Mouse (Mus musculus) G1E (cell line): Measurements from ENCODE around the gene Duxf3. TPM values are rescaled to one million over a fixed set of nuclear protein-coding genes. Genes with fewer than 3 reads are reported as not detected.
"Not testable (repeated sequence)": the region's sequence is repeated elsewhere in the genome, so short reads cannot be mapped to it uniquely, and the experiment has no call there.

Experiments used
- ATAC-seq: 2 replicates; pipeline ENCODE4 v1.8.0; 2016; ENCODE audit warnings: mild to moderate bottlenecking; ENCODE audit not compliant: insufficient number of reproducible peaks, poor library complexity, low FRiP score, severe bottlenecking; ENCODE audit errors: extremely low read depth
- DNase-seq: peaks from one replicate; pipeline ENCODE4 v3.0.0; 2012; ENCODE audit warnings: low spot score
- H3K27me3 ChIP-seq: 2 replicates; pipeline ENCODE4 v1.6.1; 2012; ENCODE audit warnings: mild to moderate bottlenecking, low read length, inconsistent platforms; ENCODE audit not compliant: insufficient read depth
- H3K36me3 ChIP-seq: replicated peaks from 2 replicates; pipeline ENCODE3; 2012; ENCODE audit warnings: mild to moderate bottlenecking, inconsistent platforms
- H3K4me1 ChIP-seq: 2 replicates; pipeline ENCODE4 v1.6.1; 2012; ENCODE audit warnings: low read depth, low read length, inconsistent platforms, mixed read lengths; ENCODE audit not compliant: insufficient read depth
- H3K4me3 ChIP-seq: 2 replicates; pipeline ENCODE4 v1.5.1; 2012; ENCODE audit warnings: low read depth, mild to moderate bottlenecking, inconsistent platforms, low read length, moderate library complexity, mixed read lengths
- H3K9me3 ChIP-seq: replicated peaks from 2 replicates; pipeline ENCODE4 v1.6.1; 2012; ENCODE audit warnings: inconsistent platforms
- CTCF ChIP-seq: IDR thresholded peaks from 2 replicates; pipeline ENCODE4 v1.5.1; 2012; ENCODE audit warnings: low read depth, low read length, inconsistent platforms, mixed read lengths
- GATA1 ChIP-seq: IDR thresholded peaks from 2 replicates; pipeline ENCODE4 v1.6.1; 2012; ENCODE audit warnings: borderline replicate concordance, low read length, inconsistent platforms, mixed read lengths
- GATA2 ChIP-seq: IDR thresholded peaks from 2 replicates; pipeline ENCODE4 v1.6.1; 2012; ENCODE audit warnings: low read depth, low read length, inconsistent platforms, borderline replicate concordance
- POLR2AphosphoS5 ChIP-seq: IDR thresholded peaks from 2 replicates; pipeline ENCODE4 v1.6.1; 2012; ENCODE audit warnings: low read depth, low read length, inconsistent platforms; ENCODE audit not compliant: insufficient replicate concordance
- TAL1 ChIP-seq: conservative IDR thresholded peaks from 2 replicates; pipeline ENCODE4 v1.6.1; 2012; ENCODE audit warnings: low read depth, low read length, inconsistent platforms, mixed read lengths
- polyA plus RNA-seq: library from polyadenylated mRNA; stranded (reverse); fragments of >175 nt; gene quantifications from 2 replicates; pipeline ENCODE4 v1.2.3, GENCODE M21; 2012
- total RNA-seq, 2 experiments: library from RNA; stranded (forward) in 1 of 2; stranded (reverse) in 1 of 2; fragments of 200-1000 nt in 1 of 2; fragments of >200 nt in 1 of 2; fragmentation: Nextera tagmentation in 1 of 2; gene quantifications; 2 replicates each; pipeline ENCODE4 v1.2.3; 2014 to 2017

Duxf3 gene
- total and polyA plus RNA-seq, 3 experiments, result 1.1 TPM; not detected in 2

GRCm38 (mm10) chr10:58226357-58226756, 6.1 kb downstream of the Duxf3 start:
- H3K4me3 ChIP-seq, H3K4me1 ChIP-seq, H3K36me3 ChIP-seq, ATAC-seq, H3K27me3 ChIP-seq, DNase-seq, H3K9me3 ChIP-seq: not testable (repeated sequence)

DNA sequence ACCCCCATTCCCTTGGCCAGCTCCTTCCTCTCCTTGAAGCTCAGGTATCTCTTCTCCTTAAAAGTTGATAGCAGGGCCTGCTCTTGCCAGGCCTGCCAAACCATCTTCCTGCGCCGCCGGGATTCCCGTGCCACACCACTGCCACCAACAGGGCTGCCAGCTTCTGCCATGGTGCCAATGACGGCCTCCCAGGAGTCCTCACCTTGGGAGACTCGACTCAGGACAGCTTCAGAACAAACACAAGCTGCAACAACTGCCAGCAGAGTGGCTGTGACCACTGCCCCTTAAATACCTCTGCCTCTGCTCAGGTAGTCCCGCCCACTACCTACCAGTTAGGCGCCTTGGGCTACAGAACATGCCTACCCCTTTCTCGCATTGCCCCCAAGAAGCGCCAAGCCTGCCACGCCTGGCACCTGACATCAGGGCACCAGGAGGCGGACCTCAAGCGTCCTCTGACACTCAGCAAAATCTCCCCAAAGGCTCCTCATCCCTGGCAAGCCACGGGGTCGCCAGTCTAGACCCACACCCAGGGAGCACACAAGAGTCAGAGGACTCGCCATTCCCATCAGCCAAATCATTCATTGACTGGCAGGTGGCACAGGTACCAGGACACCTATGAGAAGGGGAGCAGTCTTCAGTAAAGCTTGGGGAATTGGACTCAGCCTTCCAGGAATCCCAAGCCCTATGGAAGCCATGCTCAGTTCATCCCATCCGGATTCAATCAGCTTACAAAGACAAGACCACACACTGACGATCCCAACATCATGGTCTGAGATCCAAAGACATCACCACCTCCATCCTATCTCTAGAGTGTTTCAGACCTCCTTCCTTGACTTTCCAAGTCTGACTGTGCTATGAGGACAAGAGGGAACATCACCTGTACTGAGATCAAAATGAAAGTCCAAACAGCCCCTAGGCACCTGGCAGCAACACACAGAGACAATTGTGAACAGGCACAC, 7.4 kb downstream of the Duxf3 start, which contains the start of gene AW822073:
AW822073 (minus strand) TSS at position 104 of the 959 bp plus-strand sequence.
- H3K9me3 ChIP-seq, ATAC-seq, H3K36me3 ChIP-seq, H3K4me3 ChIP-seq, H3K27me3 ChIP-seq, DNase-seq, H3K4me1 ChIP-seq: not testable (repeated sequence)

DNA sequence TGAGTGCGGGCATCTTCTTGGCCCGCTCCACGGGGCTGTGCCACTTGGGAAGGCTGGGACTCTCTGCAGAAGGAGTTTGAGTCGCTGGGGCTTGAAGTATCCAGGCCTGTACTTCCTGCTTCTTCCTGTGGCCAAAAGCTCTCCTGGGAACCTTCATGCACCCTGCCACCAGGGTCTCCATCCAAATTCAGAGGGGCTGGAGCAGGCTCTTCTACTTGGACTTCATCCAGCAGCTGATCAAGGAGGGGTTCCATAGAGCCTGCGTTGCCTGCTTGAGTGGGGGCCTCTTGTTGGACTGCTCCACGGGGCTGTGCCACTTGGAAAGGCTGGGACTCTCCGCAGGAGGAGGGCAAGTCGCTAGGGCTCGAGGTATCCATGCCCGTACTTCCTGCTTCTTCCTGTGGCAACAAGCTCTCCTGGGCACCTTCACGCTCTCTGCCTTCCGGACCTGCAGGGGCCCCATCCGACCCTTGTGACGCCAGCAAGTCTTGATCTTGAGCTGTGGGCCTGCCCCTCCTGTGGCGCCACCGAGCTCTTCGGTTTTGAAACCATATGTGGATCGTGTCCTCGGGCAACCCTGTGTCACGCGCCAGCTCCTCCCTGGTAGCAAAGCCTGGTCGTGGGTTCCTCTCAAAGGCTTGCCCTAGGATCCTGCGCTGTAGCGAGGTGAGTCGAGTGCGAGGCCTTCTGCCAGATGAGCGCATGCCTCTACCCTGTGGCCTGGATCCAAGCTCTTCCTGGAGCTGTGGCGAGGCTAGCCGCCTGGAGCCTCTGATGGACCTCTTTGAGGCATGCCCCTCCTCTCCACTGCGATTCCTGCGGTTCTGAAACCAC, 8.3 kb downstream of the Duxf3 start:
- ATAC-seq, H3K4me1 ChIP-seq, H3K27me3 ChIP-seq, H3K36me3 ChIP-seq, H3K4me3 ChIP-seq, DNase-seq, H3K9me3 ChIP-seq: not testable (repeated sequence)

GRCm38 (mm10) chr10:58223161-58223560, 9.3 kb downstream of the Duxf3 start:
- ATAC-seq, H3K36me3 ChIP-seq, H3K4me3 ChIP-seq, H3K9me3 ChIP-seq, DNase-seq, H3K27me3 ChIP-seq, H3K4me1 ChIP-seq: not testable (repeated sequence)

DNA sequence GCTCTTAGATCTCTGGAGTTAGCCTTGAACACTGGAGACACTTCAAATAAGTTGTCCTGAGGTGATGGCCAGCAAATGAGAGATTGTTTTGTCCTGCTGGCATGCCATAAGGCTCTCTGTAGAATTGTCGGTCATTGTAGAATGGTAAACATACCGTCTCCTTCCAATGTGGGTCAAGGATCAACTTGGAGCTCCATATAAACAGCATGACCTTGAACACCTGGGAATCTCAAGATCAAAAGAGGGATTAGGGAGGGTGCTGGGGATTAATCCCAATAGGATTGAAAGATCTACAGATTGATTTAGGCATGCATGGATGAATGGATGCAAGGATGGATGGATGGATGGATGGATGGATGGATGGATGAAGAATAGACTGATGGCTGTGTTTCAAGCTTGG, 10.9 kb downstream of the Duxf3 start:
- H3K27me3 ChIP-seq, H3K4me1 ChIP-seq, ATAC-seq, H3K4me3 ChIP-seq, DNase-seq, H3K9me3 ChIP-seq, H3K36me3 ChIP-seq: not testable (repeated sequence)

- Histone ChIP-seq H3K27me3 (no peaks in the 10 kb centered on the region), H3K4me1 (no peaks in the 10 kb centered on the region), H3K9me3 (peaks cover 7% of the 10 kb centered on the region), H3K36me3 (no peaks in the 10 kb centered on the region), H3K4me3 (no peak overlapping the region)
- ATAC-seq (no peak), DNase-seq (no peak)
- TF ChIP-seq GATA2 (no peak), POLR2AphosphoS5 (no peak), CTCF (no peak), TAL1 (no peak), GATA1 (no peak)
These were observed 11.7 kb downstream of the Duxf3 start for GRCm38 (mm10) chr10:58220726-58221125.

DNA sequence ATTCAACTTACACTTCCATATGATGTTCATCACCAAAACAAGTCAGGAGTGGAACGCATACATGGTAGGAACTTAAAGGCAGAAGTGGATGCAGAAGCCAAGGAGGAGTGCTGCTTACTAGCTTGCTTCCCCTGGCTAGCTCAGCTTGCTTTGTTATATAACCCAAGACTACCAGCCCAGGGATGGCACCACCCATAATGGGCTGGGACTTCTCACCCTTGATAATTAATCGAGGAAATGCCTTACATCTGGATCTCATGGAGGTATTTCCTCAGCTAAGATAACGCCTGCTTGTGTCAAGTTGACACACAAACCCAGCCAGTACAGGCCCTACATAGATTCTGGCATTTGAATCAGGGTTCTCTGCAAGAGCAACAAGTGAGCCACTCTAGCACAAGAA, 15.1 kb downstream of the Duxf3 start:
- ATAC-seq, result no peak

More for the DNA sequence above, 15.1 kb downstream of the Duxf3 start:
- TF ChIP-seq CTCF (no peak), GATA1 (no peak), TAL1 (no peak), POLR2AphosphoS5 (no peak), GATA2 (no peak)
- Histone ChIP-seq H3K4me3 (no peak overlapping the region), H3K4me1 (no peaks in the 10 kb centered on the region), H3K36me3 (no peaks in the 10 kb centered on the region), H3K9me3 (peaks cover 2% of the 10 kb centered on the region), H3K27me3 (no peaks in the 10 kb centered on the region)
- DNase-seq, result no peak
